Mouse (Mus musculus) cerebellum, adult 2 months (tissue): Measurements from ENCODE around the gene Nup155. TPM values are rescaled to one million over a fixed set of nuclear protein-coding genes. Genes with fewer than 3 reads are reported as not detected.
A peak's percentile ranks its signal among the peaks of the same experiment; 100 is the strongest.

ENCODE experiments used
- DNase-seq, 2 experiments: peaks; one replicate each; pipeline ENCODE4 v3.0.0; 2021
- H3K27ac ChIP-seq: fragments of 200-500 bp; 2 replicates; pipeline ENCODE4 v1.5.1; 2012; ENCODE audit warnings: low read length, control low read depth, inconsistent platforms; ENCODE audit not compliant: insufficient read depth
- H3K27me3 ChIP-seq: fragments of 200-500 bp; 2 replicates; pipeline ENCODE4 v1.6.1; 2012; ENCODE audit warnings: inconsistent platforms, mild to moderate bottlenecking, low read length, moderate library complexity; ENCODE audit not compliant: control insufficient read depth, insufficient read depth
- H3K4me1 ChIP-seq: fragments of 200-500 bp; 2 replicates; pipeline ENCODE4 v1.6.1; 2011; ENCODE audit warnings: low read length; ENCODE audit not compliant: control insufficient read depth, insufficient read depth
- H3K4me3 ChIP-seq: fragments of 200-500 bp; replicated peaks from 2 replicates; pipeline ENCODE3; 2011; ENCODE audit warnings: mild to moderate bottlenecking, low read depth, low read length, control low read depth; ENCODE audit not compliant: insufficient read depth
- CTCF ChIP-seq: fragments of 200-500 bp; IDR thresholded peaks from 2 replicates; pipeline ENCODE4 v1.5.1; 2011; ENCODE audit warnings: low read depth, mild to moderate bottlenecking, control low read depth, low read length, moderate library complexity, borderline replicate concordance; ENCODE audit not compliant: insufficient read depth
- POLR2A ChIP-seq: fragments of 200-500 bp; IDR thresholded peaks from 2 replicates; pipeline ENCODE4 v1.6.1; 2011; ENCODE audit warnings: low read length, control low read depth, borderline replicate concordance; ENCODE audit not compliant: insufficient read depth
- WGBS: fragments of 180-500 bp; shearing (Covaris S2); methylation state at CpG from one replicate; pipeline ENCODE4 v1.1.7; 2018; 5-methylcytosine and 5-hydroxymethylcytosine counted together
- polyA plus RNA-seq: library from polyadenylated mRNA; depleted of rRNA; stranded (reverse); fragments of >200 nt; gene quantifications from 2 replicates; pipeline ENCODE4 v1.2.3, GENCODE M21; 2012; rRNA removed

Gene Nup155
- polyA plus RNA-seq, 1 experiment = 14.9 TPM

- no peak overlapping the region for H3K4me3 ChIP-seq
- 90% methylated on average over 5 of the region's 5 CpGs for WGBS
- TF ChIP-seq CTCF = no peak
- no peak for TF ChIP-seq POLR2A
- H3K27ac ChIP-seq = no peak overlapping the region
- H3K27me3 ChIP-seq = no peaks in the 10 kb centered on the region
- DNase-seq = no peak
- H3K4me1 ChIP-seq = no peaks in the 10 kb centered on the region
Measured at GRCm38 (mm10) chr15:8135606-8136005, 26.5 kb downstream of the Nup155 start.

GRCm38 (mm10) chr15:8161841-8162240 lies 52.8 kb downstream of the Nup155 start:
- Histone ChIP-seq H3K27me3 (no peaks in the 10 kb centered on the region), H3K27ac (no peak overlapping the region), H3K4me1 (no peaks in the 10 kb centered on the region), H3K4me3 (no peak overlapping the region)
- no peak for DNase-seq
- 94% methylated on average over 1 of the region's 1 CpGs for WGBS
- TF ChIP-seq CTCF = no peak
- TF ChIP-seq POLR2A = no peak

GRCm38 (mm10) chr15:8168591-8169265 lies 59.7 kb downstream of the Nup155 start, which contains the start of gene Cplane1:
Gene Cplane1 (plus strand): TSS chr15:8169106.
- under 1% methylated on average over 47 of the region's 47 CpGs for WGBS
- Histone ChIP-seq H3K4me1 (peaks cover 6% of the 10 kb centered on the region; the same call in 1 of the 2 replicates), H3K4me3 (peak within 1 kb of the TSS; percentile 96), H3K27me3 (no peaks in the 10 kb centered on the region), H3K27ac (peak within 1 kb of the TSS; percentile 84)
- TF ChIP-seq CTCF (no peak), POLR2A (peak; percentile 92)
- peak; percentile 94 for DNase-seq

GRCm38 (mm10) chr15:8169266-8169746 lies 60.2 kb downstream of the Nup155 start:
- TF ChIP-seq CTCF (no peak), POLR2A (peak; percentile 20; the same call in 1 of the 2 replicates)
- no peak for DNase-seq
- under 1% methylated on average over 25 of the region's 25 CpGs for WGBS
- Histone ChIP-seq H3K27ac (peak overlapping the region; percentile 84), H3K4me1 (peaks cover 6% of the 10 kb centered on the region; the same call in 1 of the 2 replicates), H3K27me3 (no peaks in the 10 kb centered on the region), H3K4me3 (peak overlapping the region; percentile 96)

GRCm38 (mm10) chr15:8189563-8189962 lies 80.5 kb downstream of the Nup155 start:
- DNase-seq = no peak
- H3K4me1 ChIP-seq = no peaks in the 10 kb centered on the region
- no peak overlapping the region for H3K4me3 ChIP-seq
- H3K27me3 ChIP-seq = no peaks in the 10 kb centered on the region
- no peak for TF ChIP-seq CTCF
- no peak for TF ChIP-seq POLR2A
- no peak overlapping the region for H3K27ac ChIP-seq
- WGBS = 93% methylated on average over 3 of the region's 3 CpGs

GRCm38 (mm10) chr15:8190435-8190834 lies 81.4 kb downstream of the Nup155 start:
- TF ChIP-seq POLR2A = no peak
- no peak for TF ChIP-seq CTCF
- DNase-seq = no peak
- Histone ChIP-seq H3K27me3 (no peaks in the 10 kb centered on the region), H3K4me3 (no peak overlapping the region), H3K27ac (no peak overlapping the region), H3K4me1 (no peaks in the 10 kb centered on the region)
- 97% methylated on average over 3 of the region's 3 CpGs for WGBS

GRCm38 (mm10) chr15:8200317-8200716 lies 91.2 kb downstream of the Nup155 start:
- H3K4me3 ChIP-seq = no peak overlapping the region
- no peak overlapping the region for H3K27ac ChIP-seq
- H3K4me1 ChIP-seq = no peaks in the 10 kb centered on the region
- no peak for DNase-seq
- H3K27me3 ChIP-seq = no peaks in the 10 kb centered on the region
- no peak for TF ChIP-seq POLR2A
- TF ChIP-seq CTCF = no peak

GRCm38 (mm10) chr15:8208362-8208761 lies 99.3 kb downstream of the Nup155 start:
- TF ChIP-seq CTCF (no peak), POLR2A (no peak)
- 97% methylated on average over 6 of the region's 6 CpGs for WGBS
- H3K4me1 ChIP-seq = no peaks in the 10 kb centered on the region
- H3K4me3 ChIP-seq = no peak overlapping the region
- H3K27ac ChIP-seq = no peak overlapping the region
- no peaks in the 10 kb centered on the region for H3K27me3 ChIP-seq
- no peak for DNase-seq

Other genes with a start within 250 kb of the Nup155 start
- gene Wdr70, start 10.1 kb upstream of the Nup155 start, polyA plus RNA-seq = 34.7 and 36.1 TPM in 2 replicates
- gene Cplane1, start 59.8 kb downstream of the Nup155 start, polyA plus RNA-seq = 26.8 and 29.3 TPM in 2 replicates